Mouse (Mus musculus): ENCODE results near the gene Fkbp8. TPM values are rescaled to one million over a fixed set of nuclear protein-coding genes. Genes with fewer than 3 reads are reported as not detected.

The Fkbp8 gene
- total RNA-seq, 2 experiments from 2014 or later: 311 to 344 TPM

- DNase-seq: no peak
- intact Hi-C loops (cut with DNase I): no loop called here
Observed at GRCm38 (mm10) chr8:70584606-70585257, 57.2 kb downstream of the Fkbp8 start.

Other genes with a start within 250 kb of the Fkbp8 start
- gene Homer3, start 244.9 kb upstream of the Fkbp8 start, total RNA-seq (2021): 10 to 100 TPM; 20.0 to 22.3 TPM
- gene Ddx49, start 225.2 kb upstream of the Fkbp8 start, total RNA-seq (2021): 10 to 100 TPM; 65.7 to 69.9 TPM
- 100 to 1,000 TPM; 110 to 113 TPM for gene Cope, start 225.2 kb upstream of the Fkbp8 start, total RNA-seq (2021)
- 10 to 100 TPM; 61.6 to 67.6 TPM for gene Cers1, start 211.9 kb upstream of the Fkbp8 start, total RNA-seq (2021)
- gene Gdf1, start 197.9 kb upstream of the Fkbp8 start, total RNA-seq (2021): 1 to 10 TPM; 6.8 to 7.9 TPM
- gene Upf1, start 174.4 kb upstream of the Fkbp8 start, total RNA-seq (2021): 10 to 100 TPM; 54.9 to 55.3 TPM
- under 1 TPM in 1 of 2 experiments, not detected in 1; 0.20 TPM for gene Comp, start 154.2 kb upstream of the Fkbp8 start, total RNA-seq (2021)
- gene Crtc1, start 88.1 kb upstream of the Fkbp8 start, total RNA-seq (2021): 100 to 1,000 TPM; 109 TPM
- 10 to 100 TPM; 26.3 to 28.7 TPM for gene Klhl26, start 50.8 kb upstream of the Fkbp8 start, total RNA-seq (2021)
- 10 to 100 TPM; 65.7 to 80.3 TPM for gene Tmem59l, start 40.4 kb upstream of the Fkbp8 start, total RNA-seq (2021)
- 10 to 100 TPM; 22.3 to 32.3 TPM for gene Crlf1, start 34.6 kb upstream of the Fkbp8 start, total RNA-seq (2021)
- gene Rex1bd, start 21.0 kb upstream of the Fkbp8 start, total RNA-seq (2021): 100 to 1,000 TPM; 109 to 116 TPM
- 1,000 to 10,000 TPM; 1,115 to 1,131 TPM for gene Uba52, start 16.9 kb upstream of the Fkbp8 start, total RNA-seq (2021)
- gene Kxd1, start 232 bp downstream of the Fkbp8 start, total RNA-seq (2021): 10 to 100 TPM; 31.9 to 33.0 TPM
- 10 to 100 TPM; 17.7 to 20.0 TPM for gene Ell, start 11.7 kb downstream of the Fkbp8 start, total RNA-seq (2021)
- gene Isyna1, start 66.6 kb downstream of the Fkbp8 start, total RNA-seq (2021): 10 to 100 TPM; 87.9 to 88.5 TPM
- gene Ssbp4, start 81.1 kb downstream of the Fkbp8 start, total RNA-seq (2021): 100 to 1,000 TPM; 156 to 193 TPM
- 1 to 10 TPM; 1.1 to 1.3 TPM for gene Lrrc25, start 88.4 kb downstream of the Fkbp8 start, total RNA-seq (2021)
- not detected for gene Gdf15, start 104.7 kb downstream of the Fkbp8 start, total RNA-seq (2021)
- gene Pgpep1, start 132.7 kb downstream of the Fkbp8 start, total RNA-seq (2021): 10 to 100 TPM; 29.7 to 30.5 TPM
- gene Lsm4, start 145.5 kb downstream of the Fkbp8 start, total RNA-seq (2021): 10 to 100 TPM; 85.2 to 93.7 TPM
- 100 to 1,000 TPM; 146 to 158 TPM for gene Jund, start 171.2 kb downstream of the Fkbp8 start, total RNA-seq (2021)
- gene Iqcn, start 175.7 kb downstream of the Fkbp8 start, total RNA-seq (2021): under 1 TPM; 0.40 to 0.50 TPM
- not detected for gene Gm3336, start 190.8 kb downstream of the Fkbp8 start, total RNA-seq (2021)
- under 1 TPM; 0.56 to 0.66 TPM for gene Pde4c, start 196.0 kb downstream of the Fkbp8 start, total RNA-seq (2021)
- 100 to 1,000 TPM; 414 to 476 TPM for gene Rab3a, start 227.0 kb downstream of the Fkbp8 start, total RNA-seq (2021)
- 10 to 100 TPM; 31.7 to 32.6 TPM for gene Mpv17l2, start 233.2 kb downstream of the Fkbp8 start, total RNA-seq (2021)
- gene Pik3r2, start 249.0 kb downstream of the Fkbp8 start, total RNA-seq (2021): 100 to 1,000 TPM; 187 to 198 TPM

Measured in left cerebral cortex, postnatal 4 days (tissue).